Mouse (Mus musculus) G1E-ER4 (cell line): ENCODE measurements around the gene Atic. TPM values are rescaled to one million over a fixed set of nuclear protein-coding genes. Genes with fewer than 3 reads are reported as not detected.

ENCODE experiments used
- GATA1 ChIP-seq: IDR thresholded peaks from one replicate; pipeline ENCODE4 v1.8.0; 2012; ENCODE audit warnings: low read length, inconsistent platforms
- polyA plus RNA-seq: library from polyadenylated mRNA; stranded (reverse); fragments of >175 nt; gene quantifications from 2 replicates; pipeline ENCODE4 v1.2.3, GENCODE M21; 2012

Gene Atic
- 47.2 and 52.5 TPM in 2 replicates for polyA plus RNA-seq

DNA sequence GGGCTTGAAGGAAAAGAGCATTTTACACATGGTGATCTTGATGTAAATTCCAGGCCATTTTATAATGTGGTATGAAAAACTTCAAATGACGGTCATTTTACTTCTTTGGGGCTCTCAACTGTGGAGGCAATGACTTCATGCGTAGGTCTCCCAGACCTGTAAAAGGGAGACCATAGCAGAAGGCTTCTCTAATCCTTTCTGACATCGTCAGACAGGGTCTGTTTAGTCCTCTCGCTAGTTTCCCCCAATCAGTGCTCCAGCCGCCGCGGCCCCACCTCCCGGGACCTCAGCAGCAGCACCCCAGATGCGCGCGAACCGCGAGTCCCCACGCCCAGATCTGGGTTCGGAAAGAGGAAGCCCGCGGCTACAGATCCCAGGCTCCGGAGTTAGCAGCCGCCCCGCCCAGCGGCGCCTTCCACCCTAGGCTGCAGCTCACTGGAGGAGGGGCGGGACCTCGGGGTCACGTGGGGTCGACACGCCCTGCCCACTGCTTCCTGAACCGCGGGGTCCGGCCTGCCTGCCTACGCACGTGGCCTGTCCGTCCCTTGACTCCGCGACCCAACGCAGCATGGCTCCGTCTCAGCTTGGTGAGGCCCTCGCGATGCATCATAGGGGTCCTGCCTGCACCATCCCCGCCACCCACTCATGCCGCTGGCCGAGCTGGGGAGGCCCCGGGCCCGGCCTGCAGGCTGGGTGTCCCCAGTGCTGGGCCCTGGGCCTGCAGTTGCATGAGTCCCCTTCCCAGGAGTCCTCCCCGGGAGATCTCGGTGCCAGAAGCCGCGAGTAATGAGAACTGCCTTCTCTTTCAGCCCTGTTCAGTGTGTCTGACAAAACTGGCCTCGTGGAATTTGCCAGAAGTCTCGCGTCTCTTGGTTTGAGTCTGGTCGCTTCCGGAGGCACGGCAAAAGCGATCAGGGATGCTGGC is at the start of gene Atic:
Gene Atic (plus strand): TSS at position 463 of the 925 bp plus-strand sequence.
- TF ChIP-seq GATA1, result no peak

DNA sequence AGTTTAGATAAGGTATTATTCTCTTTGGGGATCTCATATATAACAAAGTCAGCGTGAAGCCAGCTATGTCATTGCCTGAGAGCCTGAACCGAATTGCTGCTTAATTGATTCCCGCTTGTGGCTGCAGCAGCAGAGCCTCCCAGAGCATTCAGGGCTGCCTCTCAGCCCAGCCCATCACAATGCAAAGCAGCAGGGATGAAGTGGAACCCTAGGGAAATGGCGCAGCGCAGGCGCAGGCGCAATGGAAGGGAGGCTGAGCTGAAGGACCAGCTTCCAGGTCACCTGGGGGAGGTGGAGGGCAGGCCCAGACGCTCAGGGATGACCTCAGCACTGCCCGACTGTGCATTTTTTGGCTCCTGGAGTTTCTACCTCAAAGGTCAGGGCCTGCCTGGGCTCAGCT is 49.7 kb upstream of the Atic start:
- no peak for TF ChIP-seq GATA1

DNA sequence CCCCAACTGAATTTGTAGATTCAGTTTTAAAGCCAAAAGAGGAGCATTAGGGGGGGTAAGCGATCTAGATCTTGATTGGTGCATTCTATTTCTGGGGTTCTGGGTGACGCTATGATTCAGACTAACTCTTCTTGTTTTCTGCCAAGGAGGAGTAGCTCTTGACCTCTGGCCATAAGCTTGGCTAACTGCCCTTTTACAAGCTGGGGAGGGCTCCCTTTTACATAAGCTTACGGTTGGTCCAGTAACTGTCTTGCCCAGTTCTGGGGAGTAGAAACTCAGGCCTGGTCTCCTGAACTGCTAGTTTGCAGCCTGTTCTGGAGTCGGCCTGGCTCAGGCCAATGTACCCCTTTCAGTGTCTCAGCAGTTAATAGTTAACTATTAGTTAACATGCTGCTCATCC is 41.9 kb upstream of the Atic start:
- TF ChIP-seq GATA1, result no peak

DNA sequence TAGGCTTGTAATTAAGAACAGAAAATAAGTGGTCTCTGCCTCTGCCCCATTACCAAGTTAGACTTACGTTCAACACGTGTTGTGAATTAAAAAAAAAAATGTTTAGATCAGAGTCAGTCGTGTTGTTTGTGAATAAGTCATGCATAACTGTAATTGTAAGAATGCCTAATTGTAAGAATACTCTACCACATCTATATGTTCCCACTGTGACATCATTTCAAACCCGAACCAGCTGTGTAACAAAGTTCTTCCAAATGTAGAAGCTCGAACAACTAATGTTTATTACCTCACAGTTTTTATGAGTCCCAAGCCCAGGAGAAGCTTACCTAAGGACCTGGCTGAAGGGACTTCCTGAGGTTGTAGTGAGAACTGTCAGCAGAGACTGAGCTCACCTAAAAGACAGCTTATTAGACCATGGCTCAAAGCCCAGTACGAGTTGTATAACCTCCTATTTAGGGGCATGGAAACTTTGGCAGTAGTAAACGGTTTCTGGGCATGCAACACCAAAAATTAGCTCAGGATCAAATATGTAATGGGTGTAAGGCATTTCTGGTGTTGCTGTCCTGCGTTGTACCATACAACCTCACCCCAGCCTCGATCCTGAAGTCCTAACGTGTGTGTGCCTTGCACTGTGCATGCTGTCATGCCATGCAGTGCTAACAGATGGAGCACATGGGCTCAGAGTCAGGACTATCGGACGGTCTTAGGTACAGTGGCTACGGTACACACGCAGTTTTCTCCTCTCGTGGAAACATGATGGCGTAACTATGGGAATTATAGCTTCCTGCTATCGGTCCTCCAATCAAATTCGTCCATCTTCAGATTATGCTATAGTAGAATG is 27.9 kb upstream of the Atic start:
- TF ChIP-seq GATA1, result no peak

DNA sequence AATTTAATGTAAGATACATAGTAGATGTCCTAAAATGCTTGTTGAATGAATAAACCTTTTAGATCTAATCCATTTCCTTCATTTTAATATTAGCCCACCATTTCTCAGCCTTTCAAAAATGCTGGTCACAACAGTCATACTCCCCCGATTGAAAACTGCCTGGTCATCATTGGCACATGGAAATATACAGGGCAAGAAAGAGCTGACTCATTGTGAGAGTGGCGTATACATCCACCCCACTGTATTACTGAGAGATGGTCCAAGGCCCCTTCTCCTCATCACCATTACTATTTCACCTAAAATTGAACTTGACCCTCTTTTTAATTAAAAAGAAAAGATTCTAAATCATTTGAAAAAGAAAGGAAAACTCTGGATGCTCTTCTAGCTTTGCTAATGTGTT is 26.2 kb upstream of the Atic start:
- no peak for TF ChIP-seq GATA1

DNA sequence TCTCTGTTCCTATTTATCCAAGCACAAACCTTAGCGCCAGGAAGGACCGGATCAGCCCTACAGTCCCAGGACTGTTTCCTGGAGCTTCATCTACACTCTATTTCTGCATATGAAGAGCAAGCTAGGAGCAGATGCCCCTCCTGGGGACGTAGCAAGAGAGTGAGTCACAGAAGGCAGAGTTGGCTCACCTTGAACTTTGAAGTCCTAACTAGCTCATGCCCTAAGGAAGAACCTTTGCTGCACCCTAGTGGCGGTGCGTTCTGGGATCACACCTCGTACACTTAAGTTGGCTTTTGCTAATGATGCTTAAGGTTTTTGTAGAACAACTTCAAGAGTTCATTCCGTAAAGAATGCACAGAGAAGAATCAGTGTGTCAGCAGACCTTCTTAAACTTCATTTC is 25.3 kb upstream of the Atic start:
- no peak for TF ChIP-seq GATA1

DNA sequence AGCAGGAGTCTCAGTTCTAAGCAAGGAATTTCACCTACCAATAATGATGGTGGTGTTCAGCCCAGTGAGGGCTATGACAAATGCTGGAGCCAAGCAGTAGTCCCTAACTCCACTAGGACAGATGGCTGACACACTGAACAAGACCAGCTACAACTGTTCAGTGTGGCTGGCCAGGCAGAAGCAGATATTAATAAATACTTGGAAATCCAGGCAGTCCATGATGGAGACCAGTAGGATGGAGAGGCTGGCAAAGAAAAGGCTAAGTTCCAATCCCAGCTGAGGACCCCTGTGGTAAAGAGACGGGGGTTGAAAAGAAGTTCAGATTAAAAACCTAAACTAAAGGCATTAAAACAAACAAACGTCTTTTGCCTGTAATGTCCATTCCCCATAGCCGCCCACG is 17.3 kb upstream of the Atic start:
- no peak for TF ChIP-seq GATA1

DNA sequence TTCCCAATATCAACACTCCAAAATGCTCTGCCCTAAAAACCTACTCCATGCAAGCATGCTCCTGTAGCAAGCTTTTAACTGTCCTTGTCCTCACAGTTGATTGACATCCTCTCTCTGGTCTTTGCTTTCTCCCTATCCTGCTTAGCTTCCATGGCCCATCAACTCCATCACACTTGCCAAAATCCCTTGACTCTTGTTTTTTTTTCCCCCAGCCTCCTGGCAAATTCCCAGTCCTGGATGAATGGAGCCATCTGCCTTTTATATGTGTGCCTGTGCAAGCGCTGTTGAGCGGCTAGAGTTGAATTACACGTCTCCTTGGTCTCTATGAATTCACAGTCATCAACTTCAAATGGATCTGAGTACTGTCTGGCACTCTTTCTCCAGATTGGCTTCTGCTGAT is 16.5 kb upstream of the Atic start:
- TF ChIP-seq GATA1, result no peak

DNA sequence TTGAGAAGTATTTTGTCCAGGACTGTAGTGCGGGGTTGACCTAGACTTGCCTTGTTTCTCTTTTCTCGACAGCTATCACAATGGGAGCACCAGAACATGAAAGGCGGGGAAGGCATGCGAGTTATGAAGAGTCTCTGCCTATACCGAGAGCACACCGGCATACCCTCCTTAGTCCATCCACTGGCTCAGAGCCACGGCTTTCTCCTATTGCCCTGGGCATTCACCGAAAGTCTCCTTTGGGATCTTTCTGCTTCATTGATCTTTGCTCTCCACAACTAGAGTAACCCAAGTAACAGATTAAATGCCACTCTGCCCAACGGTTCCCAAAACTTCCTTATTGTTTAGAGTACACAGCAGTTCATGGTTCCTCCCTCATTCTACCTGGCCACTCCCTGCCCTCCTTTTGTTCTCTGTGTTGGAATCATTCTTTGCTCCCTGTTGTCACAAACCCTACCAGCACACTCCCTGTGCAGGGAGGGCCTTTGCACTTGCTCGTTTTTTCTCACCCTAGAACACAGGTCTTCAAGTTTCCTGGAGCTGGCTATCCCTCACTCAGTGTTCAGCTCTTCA is 6.2 kb upstream of the Atic start:
- TF ChIP-seq GATA1, result no peak

DNA sequence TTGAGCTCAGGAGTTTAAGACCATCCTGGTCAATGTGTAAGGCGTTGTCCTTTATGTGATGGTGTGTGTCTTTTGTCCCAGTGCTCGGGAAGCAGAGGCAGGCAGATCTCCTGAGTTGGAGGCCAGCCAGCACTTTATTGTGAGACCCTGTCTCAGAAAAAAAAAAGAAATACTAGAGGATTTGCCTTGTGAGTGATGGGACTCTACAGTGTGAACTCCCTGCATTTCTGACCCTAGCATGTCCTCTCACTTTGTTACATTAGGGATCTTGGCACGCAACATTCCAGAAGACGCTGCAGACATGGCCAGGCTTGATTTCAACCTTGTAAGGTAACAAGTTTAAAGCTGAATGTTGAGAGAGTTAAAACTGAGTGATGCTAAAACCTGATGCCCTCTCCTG is 3.7 kb downstream of the Atic start:
- no peak for TF ChIP-seq GATA1

DNA sequence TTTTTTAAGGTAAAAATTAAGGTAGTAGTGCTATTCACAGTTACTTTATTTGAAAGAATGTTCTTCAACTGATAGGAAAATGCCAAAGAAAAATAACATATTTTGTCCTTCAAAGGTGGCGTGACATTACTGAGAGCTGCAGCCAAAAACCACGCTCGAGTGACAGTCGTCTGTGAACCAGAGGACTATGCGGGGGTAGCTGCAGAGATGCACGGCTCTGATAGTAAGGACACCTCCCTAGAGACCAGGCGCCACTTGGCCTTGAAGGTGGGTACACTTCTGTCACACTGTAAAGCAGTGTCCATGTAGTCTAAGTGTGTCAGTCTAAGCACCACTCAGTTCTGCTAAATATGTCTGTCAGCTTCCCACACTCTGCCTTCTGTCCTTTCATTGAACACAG is 7.3 kb downstream of the Atic start:
- no peak for TF ChIP-seq GATA1

DNA sequence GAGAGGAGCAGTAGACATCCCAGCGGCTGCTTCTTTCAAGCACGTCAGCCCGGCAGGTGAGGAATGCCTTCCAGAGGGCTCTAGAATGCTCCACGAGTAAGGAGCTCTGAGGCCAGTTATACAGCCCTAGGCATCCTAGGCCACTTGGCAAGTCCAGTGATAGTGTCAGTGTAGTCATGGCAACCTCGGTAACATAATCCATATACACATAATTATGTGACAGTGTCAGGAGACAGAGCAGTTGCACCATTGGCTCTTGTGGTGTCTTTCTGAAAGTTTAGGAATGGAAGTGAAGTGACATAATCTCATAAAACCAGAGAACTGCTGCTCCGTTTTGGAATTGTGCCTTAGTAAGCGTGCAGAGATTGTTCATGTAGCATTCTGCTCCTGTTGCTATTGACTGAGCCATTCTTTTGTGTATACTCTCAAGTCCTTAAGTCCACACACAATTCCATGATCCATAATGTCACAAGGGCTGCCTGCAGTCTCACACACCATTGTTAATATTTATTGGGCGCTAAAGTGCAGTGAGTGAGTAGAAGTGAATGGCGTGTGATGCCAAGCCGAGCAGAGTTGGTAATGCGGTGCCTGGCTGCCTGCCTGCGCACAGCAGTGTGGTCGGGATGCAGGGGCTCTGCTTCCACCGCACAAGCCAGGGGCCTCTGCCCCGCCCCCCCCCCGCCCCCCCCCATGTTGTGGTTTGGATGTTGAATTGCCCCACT is 11.1 kb downstream of the Atic start:
- no peak for TF ChIP-seq GATA1

DNA sequence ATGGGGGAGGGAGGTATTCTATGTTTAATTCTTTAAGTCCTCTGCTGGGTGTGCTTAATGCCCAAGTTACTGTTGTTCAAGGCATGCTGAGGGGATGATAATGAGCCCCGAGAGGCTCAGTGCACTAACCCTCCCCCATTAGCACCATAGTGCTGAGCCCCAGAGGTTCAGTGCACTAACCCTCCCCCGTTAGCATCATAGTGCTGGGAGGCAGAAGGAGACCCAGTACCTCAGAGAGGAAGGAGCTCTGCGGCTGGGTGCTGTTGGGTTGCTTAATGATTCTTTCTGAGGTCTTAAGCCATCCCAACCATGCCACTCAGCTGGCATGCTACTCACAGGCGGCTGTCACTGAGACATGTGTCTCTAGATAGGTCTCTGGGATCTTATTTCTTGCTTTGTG is 13.2 kb downstream of the Atic start:
- TF ChIP-seq GATA1, result no peak

DNA sequence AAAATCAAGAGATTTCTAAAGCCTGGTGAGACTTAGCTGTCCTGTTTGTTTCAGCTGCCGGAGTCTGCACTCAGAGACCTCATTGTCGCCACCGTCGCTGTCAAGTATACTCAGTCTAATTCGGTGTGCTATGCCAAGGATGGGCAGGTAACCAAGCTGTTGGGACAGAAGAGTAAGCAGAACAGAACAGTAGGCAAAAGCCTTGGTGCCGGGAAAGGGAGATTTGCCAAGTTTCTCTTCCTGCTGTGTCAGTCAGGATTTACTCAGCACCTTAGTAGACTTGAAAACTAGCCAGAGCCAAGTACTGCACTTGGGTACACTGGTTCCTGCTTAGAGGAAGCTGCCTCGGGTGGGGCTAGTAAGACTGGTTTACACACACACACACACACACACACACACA is 19.0 kb downstream of the Atic start:
- TF ChIP-seq GATA1, result no peak

DNA sequence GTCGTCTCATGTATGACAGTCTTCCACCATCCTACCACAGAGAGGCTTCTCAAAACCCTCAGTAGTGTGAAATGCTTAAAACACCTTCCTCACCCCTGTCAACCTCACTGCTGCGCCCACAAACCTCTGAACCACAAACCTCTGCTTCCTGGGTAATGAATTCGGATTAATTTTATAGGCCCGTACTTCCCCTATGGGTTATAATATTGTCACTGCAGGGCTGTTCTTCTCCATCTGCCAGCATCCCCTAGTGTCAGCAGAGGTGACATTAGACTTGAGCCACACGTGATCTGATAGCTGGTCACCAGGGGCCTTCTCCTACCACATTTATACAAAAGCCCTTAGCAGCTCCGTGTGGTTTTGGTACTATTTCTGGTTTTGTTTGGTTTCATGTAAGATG is 19.9 kb downstream of the Atic start:
- TF ChIP-seq GATA1, result no peak

DNA sequence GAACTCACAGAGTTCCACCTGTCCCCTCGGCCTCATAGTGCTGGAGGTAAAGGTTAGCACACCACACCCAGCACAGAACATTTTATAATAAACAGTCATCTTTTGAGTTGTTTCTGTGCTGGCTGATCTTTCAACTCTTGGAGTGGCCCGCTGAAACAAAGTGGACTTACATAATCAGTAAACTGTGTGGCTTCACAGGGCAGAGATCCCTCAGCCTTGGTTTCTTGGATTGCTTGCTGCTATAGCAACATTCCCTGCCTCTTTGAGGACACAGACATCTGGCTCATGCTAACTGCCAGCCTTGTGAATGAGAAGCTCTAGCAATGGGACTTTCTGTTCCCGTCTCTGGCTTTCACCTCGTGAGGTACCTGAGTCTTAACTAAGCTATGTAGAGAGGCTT is 22.6 kb downstream of the Atic start:
- no peak for TF ChIP-seq GATA1
